Mouse (Mus musculus) gastrocnemius, adult 2 months (tissue): ENCODE results near the gene Hs3st1. TPM values are rescaled to one million over a fixed set of nuclear protein-coding genes. Genes with fewer than 3 reads are reported as not detected.

Experiments used
- DNase-seq: peaks from one replicate; pipeline ENCODE4 v3.0.0; 2022
- H3K27ac ChIP-seq: fragments of 200-600 bp; 2 replicates; pipeline ENCODE4 v1.8.1; 2022; ENCODE audit warnings: mild to moderate bottlenecking
- H3K4me3 ChIP-seq: fragments of 200-600 bp; 2 replicates; pipeline ENCODE4 v1.8.1; 2022; ENCODE audit warnings: mild to moderate bottlenecking, moderate library complexity
- CTCF ChIP-seq: fragments of 200-600 bp; IDR thresholded peaks from 2 replicates; pipeline ENCODE4 v1.8.1; 2022; ENCODE audit warnings: antibody characterized with exemption, mild to moderate bottlenecking, moderate library complexity
- intact Hi-C: fragments of 180-260 bp; cut with DNase I; formaldehyde crosslinking; loops from one replicate; pipeline ENCODE4 v1.15.1; 2025
- total RNA-seq, 2 experiments: library from RNA; stranded (reverse); gene quantifications; 2 replicates each; pipeline ENCODE4 v1.2.3; 2021

Hs3st1 gene
- total RNA-seq, 2 experiments from 2014 or later: 1.2 to 2.0 TPM

- intact Hi-C loops: no loop called here
- no peak for TF ChIP-seq CTCF
- Histone ChIP-seq H3K27ac (no peak overlapping the region), H3K4me3 (no peak overlapping the region)
- no peak for DNase-seq
These were observed 143.0 kb downstream of the Hs3st1 start for GRCm38 (mm10) chr5:39612240-39612639.

- H3K27ac ChIP-seq: no peak overlapping the region
- no peak for TF ChIP-seq CTCF
- intact Hi-C loops: no loop called here
- H3K4me3 ChIP-seq: no peak overlapping the region
- DNase-seq: no peak
These were observed 147.0 kb downstream of the Hs3st1 start for GRCm38 (mm10) chr5:39608260-39608659.

- no peak for TF ChIP-seq CTCF
- intact Hi-C loops: no loop called here
- Histone ChIP-seq H3K4me3 (no peak overlapping the region), H3K27ac (no peak overlapping the region)
- DNase-seq: no peak
These were observed 160.5 kb downstream of the Hs3st1 start for GRCm38 (mm10) chr5:39594737-39595136.
